Mouse (Mus musculus) liver, embryonic 14.5 days (tissue): ENCODE measurements around the gene Trim29. TPM values are rescaled to one million over a fixed set of nuclear protein-coding genes. Genes with fewer than 3 reads are reported as not detected.

Source experiments
- ATAC-seq: fragments of 200-750 bp; cut with Nextera tagmentation; 2 replicates; pipeline ENCODE4 v1.8.0; 2017; ENCODE audit warnings: moderate number of reproducible peaks, mild to moderate bottlenecking, moderate library complexity; ENCODE audit not compliant: insufficient read depth
- DNase-seq, 3 experiments: peaks; one replicate each; pipeline ENCODE4 v3.0.0-alpha.2; 2012 to 2013; ENCODE audit warnings: low read depth in 3 of 3, low spot score in 3 of 3
- H3K27ac ChIP-seq: fragments of 300-500 bp; sonication (generic); 2 replicates; pipeline ENCODE4 v1.5.1; 2014; ENCODE audit warnings: moderate library complexity, mild to moderate bottlenecking, control low read depth, inconsistent platforms
- H3K27me3 ChIP-seq: fragments of 300-500 bp; sonication (generic); 2 replicates; pipeline ENCODE4 v1.6.1; 2014; ENCODE audit warnings: mild to moderate bottlenecking, low read length, moderate library complexity; ENCODE audit not compliant: control insufficient read depth, insufficient read depth
- H3K36me3 ChIP-seq: fragments of 300-500 bp; sonication (generic); replicated peaks from 2 replicates; pipeline ENCODE4 v1.6.1; 2014; ENCODE audit warnings: low read depth; ENCODE audit not compliant: control insufficient read depth, insufficient read depth
- H3K4me1 ChIP-seq, 2 experiments: fragments of 200-500 bp in 1 of 2; fragments of 300-500 bp in 1 of 2; sonication (generic) in 1 of 2; replicated peaks; 2 replicates each; pipeline ENCODE4 v1.6.1; 2012 to 2014; ENCODE audit warnings: antibody characterized with exemption in 1 of 2, inconsistent platforms in 1 of 2, low read length in 1 of 2; ENCODE audit not compliant: control insufficient read depth in 2 of 2, insufficient read depth in 2 of 2
- H3K4me2 ChIP-seq: fragments of 300-500 bp; sonication (generic); 2 replicates; pipeline ENCODE4 v1.6.1; 2014; ENCODE audit warnings: low read depth, mild to moderate bottlenecking, control low read depth, moderate library complexity
- H3K4me3 ChIP-seq, 2 experiments: fragments of 200-500 bp in 1 of 2; fragments of 300-500 bp in 1 of 2; sonication (generic) in 1 of 2; 2 replicates each; pipeline ENCODE4 v1.5.1; 2012 to 2014; ENCODE audit warnings: low read depth in 2 of 2, low read length in 2 of 2, mild to moderate bottlenecking in 2 of 2, control low read depth in 1 of 2, inconsistent platforms in 1 of 2, moderate library complexity in 1 of 2; ENCODE audit not compliant: insufficient read depth in 1 of 2
- H3K9ac ChIP-seq: fragments of 300-500 bp; sonication (generic); replicated peaks from 2 replicates; pipeline ENCODE4 v1.6.1; 2014; ENCODE audit warnings: mild to moderate bottlenecking, control low read depth, moderate library complexity
- H3K9me3 ChIP-seq: fragments of 300-500 bp; sonication (generic); 2 replicates; pipeline ENCODE4 v1.6.1; 2016; ENCODE audit warnings: low read length, mixed read lengths; ENCODE audit not compliant: control insufficient read depth
- CTCF ChIP-seq: IDR thresholded peaks from 2 replicates; pipeline ENCODE4 v1.5.1; 2016; ENCODE audit warnings: antibody characterized with exemption, low read depth, control low read depth
- EP300 ChIP-seq: IDR thresholded peaks from 2 replicates; pipeline ENCODE4 v1.6.1; 2016; ENCODE audit warnings: antibody characterized with exemption, low read depth
- WGBS: fragments of 180-500 bp; shearing (Covaris S2); extraction: QIAGEN DNeasy Blood & Tissue Kit; methylation state at CpG from one replicate; pipeline ENCODE4 v1.1.7; 2014; ENCODE audit not compliant: insufficient replicate concordance; 5-methylcytosine and 5-hydroxymethylcytosine counted together
- polyA plus RNA-seq, 2 experiments: library from polyadenylated mRNA; depleted of rRNA in 1 of 2; stranded (reverse) in 1 of 2; unstranded in 1 of 2; fragments of >200 nt; fragmentation: Nextera tagmentation in 1 of 2; extraction: Ambion mirVana in 1 of 2; gene quantifications; 2 replicates each; pipeline versions ENCODE4 v1.2.1 to v1.2.3; 2012 to 2014

The Trim29 gene
- polyA plus RNA-seq, 2 experiments: 0.07 TPM; not detected in 1

DNA sequence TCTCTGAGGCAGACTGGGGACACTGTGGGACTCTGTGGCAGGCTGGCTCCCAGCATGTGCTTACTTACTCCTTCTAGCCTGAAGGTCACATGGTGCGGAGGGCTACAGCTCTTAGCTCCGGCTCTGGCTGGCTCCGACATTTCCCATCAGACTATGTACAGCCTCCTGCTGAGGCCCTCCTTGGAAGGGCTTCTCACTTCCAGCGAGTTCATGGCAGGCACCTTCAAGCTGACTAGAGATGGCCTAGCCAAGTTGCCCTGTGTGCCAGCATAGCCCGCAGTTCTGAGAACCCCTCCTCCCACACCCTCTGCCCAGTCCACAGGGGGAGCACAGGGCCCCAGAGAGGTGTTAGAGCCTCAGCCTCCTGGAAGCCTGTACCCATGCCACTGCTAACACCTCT, 19.8 kb downstream of the Trim29 start:
- H3K4me2 ChIP-seq: no peak overlapping the region
- H3K4me3 ChIP-seq: no peak overlapping the region
- H3K27me3 ChIP-seq: no peaks in the 10 kb centered on the region
- WGBS: 53% methylated on average over 5 of the region's 5 CpGs
- DNase-seq (no peak), ATAC-seq (no peak)
- TF ChIP-seq EP300 (no peak), CTCF (no peak)
- no peak overlapping the region for H3K9ac ChIP-seq
- H3K27ac ChIP-seq: no peak overlapping the region
- H3K9me3 ChIP-seq: no peaks in the 10 kb centered on the region
- no peaks in the 10 kb centered on the region for H3K36me3 ChIP-seq
- H3K4me1 ChIP-seq: no peaks in the 10 kb centered on the region

DNA sequence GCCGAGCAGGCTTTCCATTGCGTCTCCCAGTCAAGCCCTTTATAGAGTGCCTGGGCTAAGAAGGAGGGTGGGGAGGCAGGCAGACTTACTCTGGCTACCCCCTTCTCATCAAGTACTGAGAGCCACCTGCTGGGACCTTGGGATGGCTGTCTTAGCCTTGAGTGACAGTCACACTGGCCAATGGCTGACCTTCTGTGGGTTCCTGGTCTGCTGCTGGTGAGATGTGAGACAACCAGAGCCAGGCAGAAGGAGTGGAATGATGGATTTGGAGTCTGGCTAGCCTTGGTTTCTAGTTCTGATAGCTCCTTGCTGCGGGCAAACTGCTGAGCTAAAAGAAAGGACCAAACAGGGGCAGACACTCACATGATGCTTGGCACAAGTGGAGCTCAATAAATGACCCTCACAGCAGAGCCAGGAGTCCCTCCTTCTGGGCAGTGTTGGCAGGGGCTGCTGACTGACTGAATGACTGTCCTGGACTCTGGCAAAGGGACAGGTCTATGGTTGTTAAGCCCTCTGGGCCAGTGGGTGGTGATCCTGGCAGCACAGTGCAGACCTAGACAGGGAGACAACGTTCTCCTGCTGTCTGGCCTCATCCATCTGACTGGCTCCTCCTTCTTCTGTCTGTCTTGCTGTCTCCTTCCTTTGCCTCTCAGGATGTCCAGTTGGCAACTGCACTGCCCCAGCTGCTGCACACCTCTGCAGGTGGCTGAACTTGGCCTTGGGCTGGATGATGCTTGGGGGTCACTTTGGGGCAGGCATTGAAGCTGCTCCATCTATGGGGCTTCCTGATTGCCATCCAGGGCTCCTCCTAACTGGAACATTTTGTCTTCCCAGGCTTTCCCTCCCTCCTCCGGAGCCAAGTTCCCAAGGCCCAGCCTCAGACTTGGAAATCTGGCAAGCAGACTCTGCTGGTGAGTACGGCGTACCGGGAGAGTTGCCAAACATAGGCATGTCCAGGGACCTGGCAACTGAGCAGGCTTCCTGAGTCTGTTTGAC, 21.1 kb downstream of the Trim29 start:
- no peak overlapping the region for H3K9ac ChIP-seq
- no peak overlapping the region for H3K4me3 ChIP-seq
- no peak overlapping the region for H3K27ac ChIP-seq
- ATAC-seq (no peak), DNase-seq (no peak)
- no peak overlapping the region for H3K4me2 ChIP-seq
- WGBS: 67% methylated on average over 8 of the region's 8 CpGs
- H3K9me3 ChIP-seq: no peaks in the 10 kb centered on the region
- H3K36me3 ChIP-seq: no peaks in the 10 kb centered on the region
- no peaks in the 10 kb centered on the region for H3K4me1 ChIP-seq
- H3K27me3 ChIP-seq: no peaks in the 10 kb centered on the region
- TF ChIP-seq CTCF (no peak), EP300 (no peak)

DNA sequence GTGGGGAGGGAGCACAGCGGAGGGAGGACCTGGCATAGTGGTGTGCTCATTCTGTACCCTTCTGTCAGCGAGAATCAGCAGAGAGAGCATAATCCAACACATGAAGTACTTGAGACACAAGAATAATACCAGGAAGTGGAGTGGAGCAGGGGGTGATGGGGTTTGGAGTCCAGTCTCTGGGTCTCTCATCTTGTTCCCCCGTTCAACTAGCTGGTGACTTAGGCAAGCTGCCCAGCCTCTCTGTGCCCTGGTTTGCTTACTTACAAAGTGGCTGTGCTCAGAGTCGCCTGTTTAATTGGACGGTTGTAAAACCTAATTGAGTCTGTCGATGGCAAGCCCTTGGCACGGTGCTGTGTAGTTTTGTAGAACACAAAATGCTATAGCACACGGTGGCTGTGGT, 23.8 kb downstream of the Trim29 start:
- ATAC-seq: no peak

DNA sequence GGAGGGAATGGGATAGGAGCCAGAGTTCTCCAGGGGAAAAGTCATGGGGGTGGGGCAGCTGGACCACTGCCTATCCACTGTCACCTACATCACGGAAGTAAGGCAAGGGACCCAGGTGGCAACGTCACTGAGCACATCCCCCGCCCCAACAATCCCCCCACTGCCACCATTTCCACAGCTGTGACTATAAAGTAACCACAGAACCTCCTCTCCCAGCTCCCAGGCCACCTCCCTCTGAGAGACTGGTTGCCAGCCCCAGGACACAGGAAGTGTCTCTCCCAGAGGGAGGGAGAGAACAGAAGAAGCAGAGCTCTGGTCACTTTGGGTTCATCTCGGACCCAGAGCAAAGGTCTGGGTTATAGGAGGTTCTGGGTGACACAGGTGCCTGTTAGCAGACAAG, 27.0 kb downstream of the Trim29 start:
- H3K4me1 ChIP-seq: no peaks in the 10 kb centered on the region
- no peaks in the 10 kb centered on the region for H3K27me3 ChIP-seq
- 28% methylated on average over 4 of the region's 4 CpGs for WGBS
- no peak for DNase-seq
- no peak overlapping the region for H3K4me2 ChIP-seq
- ATAC-seq: no peak
- no peaks in the 10 kb centered on the region for H3K9me3 ChIP-seq
- H3K36me3 ChIP-seq: no peaks in the 10 kb centered on the region
- H3K4me3 ChIP-seq: no peak overlapping the region
- H3K27ac ChIP-seq: no peak overlapping the region
- no peak overlapping the region for H3K9ac ChIP-seq
- TF ChIP-seq CTCF: no peak
- TF ChIP-seq EP300: no peak

More for the DNA sequence above, 23.8 kb downstream of the Trim29 start:
- Histone ChIP-seq H3K36me3 (no peaks in the 10 kb centered on the region), H3K27ac (no peak overlapping the region), H3K27me3 (no peaks in the 10 kb centered on the region), H3K4me1 (no peaks in the 10 kb centered on the region), H3K4me3 (no peak overlapping the region), H3K4me2 (no peak overlapping the region), H3K9ac (no peak overlapping the region), H3K9me3 (no peaks in the 10 kb centered on the region)
- WGBS: 50% methylated on average over 8 of the region's 8 CpGs
- no peak for DNase-seq
- TF ChIP-seq EP300 (no peak), CTCF (no peak)

DNA sequence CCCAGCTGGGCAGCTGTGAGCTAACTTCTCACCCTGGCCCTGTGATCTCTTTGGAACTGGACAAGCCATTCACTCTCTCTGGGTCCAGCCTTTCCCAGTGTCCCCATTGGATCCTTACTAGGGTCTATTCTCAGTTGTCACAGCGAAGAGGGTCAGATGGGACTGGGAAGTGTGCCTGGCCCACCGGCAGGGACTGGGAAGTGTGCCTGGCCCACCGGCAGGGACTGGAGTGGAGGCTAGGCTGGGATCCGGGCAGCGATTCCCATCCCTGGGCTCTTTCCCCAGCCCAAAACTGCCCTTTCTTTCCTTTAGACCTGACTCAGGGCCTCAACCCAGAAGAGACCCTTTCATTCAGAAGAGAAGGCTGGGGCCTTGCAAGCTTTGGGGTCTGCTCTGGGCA, 27.4 kb downstream of the Trim29 start:
- 41% methylated on average over 5 of the region's 5 CpGs for WGBS
- Histone ChIP-seq H3K4me1 (no peaks in the 10 kb centered on the region), H3K27ac (no peak overlapping the region), H3K9me3 (no peaks in the 10 kb centered on the region), H3K4me2 (no peak overlapping the region), H3K4me3 (no peak overlapping the region), H3K27me3 (no peaks in the 10 kb centered on the region), H3K36me3 (no peaks in the 10 kb centered on the region), H3K9ac (no peak overlapping the region)
- no peak for TF ChIP-seq EP300
- no peak for ATAC-seq
- no peak for DNase-seq
